8 mouse cellular contexts compared by ENCODE assay signal in genomic region chr4:89137542-89138360, GRCm38 (mm10). TPM values are rescaled to one million over a fixed set of nuclear protein-coding genes. Genes with fewer than 3 reads are reported as not detected.
DNase-seq lines count a peak whose midpoint lies in the region; ATAC-seq and TF ChIP-seq lines count a peak whose summit lies in the region.

No protein-coding gene starts in this region.

- no peak for TF ChIP-seq CTCF in E14TG2a.4 (conservative IDR thresholded peaks at IDR 0.05; ENCODE audit: low read length)
- TF ChIP-seq CTCF in kidney, adult 2 months (conservative IDR thresholded peaks at IDR 0.05; ENCODE audit: insufficient read depth, insufficient read length, low read depth, low read length): no peak

- under 1% methylated on average over 35 of the region's 36 CpGs for WGBS in kidney, adult 2 months
- WGBS in neural tube, embryonic 15.5 days: under 1% methylated on average over 36 of the region's 36 CpGs

- peak overlapping the region; percentile 27; the same call in 1 of the 2 replicates for H3K27ac ChIP-seq in kidney, adult 2 months (ENCODE audit: insufficient read depth, low read depth, low read length)
- H3K27ac ChIP-seq in neural tube, embryonic 15.5 days (replicated peaks): peak overlapping the region; percentile 75

- no peaks in the 10 kb centered on the region for H3K9me3 ChIP-seq in E14TG2a.4 (ENCODE audit: low read length)
- H3K9me3 ChIP-seq in neural tube, embryonic 15.5 days (replicated peaks): no peaks in the 10 kb centered on the region

- peak; percentile 79 for ATAC-seq in neural tube, embryonic 15.5 days (ENCODE audit: low FRiP score)

- peaks cover 26% of the 10 kb centered on the region for H3K36me3 ChIP-seq in E14TG2a.4 (ENCODE audit: insufficient read depth, low read length)
- H3K36me3 ChIP-seq in kidney, adult 2 months (ENCODE audit: control insufficient read depth, insufficient read depth, low read length): no peaks in the 10 kb centered on the region
- no peaks in the 10 kb centered on the region for H3K36me3 ChIP-seq in neural tube, embryonic 15.5 days

- TF ChIP-seq POLR2A in kidney, adult 2 months (IDR thresholded peaks at IDR 0.05; ENCODE audit: low read depth, low read length): no peak

- H3K9ac ChIP-seq in neural tube, embryonic 15.5 days (replicated peaks): peak overlapping the region; percentile 71

- peak overlapping the region; percentile 90 for H3K4me2 ChIP-seq in neural tube, embryonic 15.5 days

- peaks cover 4% of the 10 kb centered on the region; the same call in 1 of the 2 replicates for H3K27me3 ChIP-seq in E14TG2a.4 (ENCODE audit: insufficient read depth, low read length)
- H3K27me3 ChIP-seq in kidney, adult 2 months (replicated peaks; ENCODE audit: control insufficient read depth, insufficient read depth, low read length): no peaks in the 10 kb centered on the region
- no peaks in the 10 kb centered on the region for H3K27me3 ChIP-seq in neural tube, embryonic 15.5 days (replicated peaks)

- H3K4me3 ChIP-seq in E14TG2a.4 (replicated peaks; ENCODE audit: low read length): peak overlapping the region; percentile 98
- peak overlapping the region; percentile 84 for H3K4me3 ChIP-seq in kidney, adult 2 months (ENCODE audit: insufficient read depth, low read depth, low read length)
- peak overlapping the region; percentile 84 for H3K4me3 ChIP-seq in neural tube, embryonic 15.5 days (replicated peaks)

- H3K4me1 ChIP-seq in E14TG2a.4 (replicated peaks; ENCODE audit: low read depth, low read length): peaks cover 16% of the 10 kb centered on the region
- peaks cover 7% of the 10 kb centered on the region; the same call in 1 of the 2 replicates for H3K4me1 ChIP-seq in kidney, adult 2 months (ENCODE audit: control insufficient read depth, insufficient read depth, low read length)
- H3K4me1 ChIP-seq in neural tube, embryonic 15.5 days: peaks cover 26% of the 10 kb centered on the region

- DNase-seq in 416B (ENCODE audit: low read depth): peak; percentile 65
- peak; percentile 66 for DNase-seq in embryo, embryonic 10.5 days (ENCODE audit: low spot score)
- peak; percentile 63 to 70 for DNase-seq in heart, adult 9 months (ENCODE audit: low spot score in 2 of 2)
- DNase-seq in kidney, adult 2 months: peak; percentile 62
- DNase-seq in lung, adult 18-20 months: peak; percentile 48 to 58
- no peak for DNase-seq in urinary bladder, adult 2 months (ENCODE audit: low spot score)

RNA-seq across cellular contexts. Expression of gene Mtap, which starts 0.8 kb away (rescaled TPM):
- 8.2 and 11.1 TPM in 2 replicates for polyA plus RNA-seq in kidney, adult 2 months (2012; rRNA removed)
- polyA plus RNA-seq in neural tube, embryonic 15.5 days (2015; fragmentation: Nextera tagmentation; extraction: Ambion mirVana): 27.1 and 40.4 TPM in 2 replicates
- polyA plus RNA-seq in urinary bladder, adult 2 months (2012; rRNA removed): 30.8 and 34.2 TPM in 2 replicates
